Mouse (Mus musculus) thymus, adult 18-20 months (tissue): ENCODE data around the gene Fgfr2.

Source experiments
- DNase-seq, 2 experiments: peaks; one replicate each; pipeline ENCODE4 v3.0.0; 2022; ENCODE audit warnings: mixed read lengths in 2 of 2

Fgfr2 gene

GRCm38 (mm10) chr7:132315149-132316091, 807.7 kb downstream of the Fgfr2 start:
- peak; percentile 62 to 64 for DNase-seq

DNA sequence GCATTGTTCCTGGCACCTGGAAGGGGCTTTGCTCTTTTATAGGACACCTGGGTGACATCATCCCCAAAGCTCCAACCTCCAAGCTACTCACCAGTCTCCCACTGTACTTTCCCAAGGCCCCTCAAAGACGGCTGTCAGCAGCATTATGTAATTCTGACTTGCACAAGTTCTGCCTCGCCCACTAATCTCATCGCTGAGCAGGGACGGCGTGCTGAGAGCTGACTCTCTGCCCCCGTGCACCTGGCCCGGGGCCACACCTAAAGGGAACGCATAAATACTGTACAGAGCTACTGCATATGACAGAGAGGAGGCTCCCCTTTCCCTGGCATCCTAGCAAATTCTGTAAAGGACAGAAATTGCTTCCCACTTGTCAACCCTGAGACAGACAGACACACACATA, 810.8 kb downstream of the Fgfr2 start:
- DNase-seq: no peak

- DNase-seq: no peak
Observed at GRCm38 (mm10) chr7:132308537-132309191, 814.5 kb downstream of the Fgfr2 start.

GRCm38 (mm10) chr7:132307722-132308271, 815.4 kb downstream of the Fgfr2 start:
- no peak for DNase-seq

- no peak for DNase-seq
Observed at GRCm38 (mm10) chr7:132306671-132307412, 816.3 kb downstream of the Fgfr2 start.

DNA sequence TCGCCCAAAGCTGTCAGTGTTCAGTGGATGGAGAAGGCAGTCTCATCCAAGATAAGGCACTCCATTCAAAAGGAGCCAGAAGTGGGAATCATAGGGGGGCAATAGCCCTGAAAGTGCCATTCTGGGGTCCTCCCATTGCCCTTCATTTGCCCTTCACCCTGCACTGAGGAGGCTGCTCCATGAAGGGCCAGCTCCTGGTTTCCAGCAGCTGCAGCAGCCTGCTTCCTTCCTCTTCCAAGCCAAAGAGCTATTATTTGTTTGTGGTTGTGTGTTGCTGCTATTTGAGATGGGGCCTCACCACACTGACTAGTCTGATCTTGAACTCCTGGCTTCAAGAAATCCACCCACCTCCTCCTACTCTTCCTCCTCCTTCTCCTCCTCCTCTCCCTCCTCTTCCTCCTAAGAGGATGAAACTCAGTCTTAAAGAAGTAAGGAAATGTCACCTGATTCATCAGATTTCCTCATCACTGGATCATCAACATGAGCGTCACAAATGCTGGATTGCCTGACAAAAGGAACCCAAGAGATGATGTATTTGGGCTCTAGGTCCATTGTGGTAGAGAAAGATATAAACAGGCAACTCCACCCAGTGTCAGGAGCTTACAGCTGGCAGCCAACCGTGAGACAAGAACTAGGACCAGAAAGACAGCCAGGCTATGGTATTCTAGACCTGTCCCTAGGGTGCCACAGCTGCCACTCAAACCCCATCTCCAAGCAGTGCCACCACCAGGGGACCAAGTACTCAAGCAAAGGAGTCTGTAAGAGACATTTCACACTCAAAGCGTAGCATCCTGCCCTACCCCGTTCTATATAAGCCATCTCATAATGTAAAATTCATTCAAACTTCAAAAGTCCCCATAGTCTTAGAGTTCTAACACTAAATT, 817.4 kb downstream of the Fgfr2 start:
- no peak for DNase-seq

DNA sequence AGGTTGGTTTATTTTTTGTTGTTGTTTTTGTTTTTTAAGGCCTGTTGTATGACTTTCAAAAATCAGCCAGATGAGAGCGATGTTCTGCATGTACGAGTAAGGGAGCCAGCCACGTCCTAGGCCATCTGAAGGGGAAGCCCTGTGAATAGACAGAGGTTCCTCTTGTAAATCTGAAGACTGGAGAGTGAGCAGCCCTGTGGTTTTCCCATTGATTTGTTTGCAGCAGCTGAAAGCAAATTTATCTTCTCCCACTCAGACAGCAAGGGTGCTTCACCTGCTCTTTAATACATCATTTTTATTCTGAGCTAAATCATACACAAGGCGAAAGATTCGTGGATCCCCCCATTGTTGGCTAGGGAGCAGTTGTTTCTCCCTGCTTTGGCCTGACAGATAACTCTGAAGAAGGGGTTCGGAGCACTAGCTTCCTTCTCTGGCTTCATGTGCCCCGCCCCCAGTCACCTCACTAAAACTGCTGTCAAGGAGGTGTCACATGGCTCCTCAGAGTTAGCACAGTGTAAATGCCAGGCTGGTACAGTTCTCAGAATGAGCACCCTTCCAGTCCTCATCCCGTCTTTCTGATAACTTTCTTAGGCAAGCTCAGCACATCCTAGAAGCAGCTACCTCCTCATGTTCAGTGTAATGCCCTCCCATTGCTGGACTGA, 818.6 kb downstream of the Fgfr2 start:
- DNase-seq: peak; percentile 30 to 33

DNA sequence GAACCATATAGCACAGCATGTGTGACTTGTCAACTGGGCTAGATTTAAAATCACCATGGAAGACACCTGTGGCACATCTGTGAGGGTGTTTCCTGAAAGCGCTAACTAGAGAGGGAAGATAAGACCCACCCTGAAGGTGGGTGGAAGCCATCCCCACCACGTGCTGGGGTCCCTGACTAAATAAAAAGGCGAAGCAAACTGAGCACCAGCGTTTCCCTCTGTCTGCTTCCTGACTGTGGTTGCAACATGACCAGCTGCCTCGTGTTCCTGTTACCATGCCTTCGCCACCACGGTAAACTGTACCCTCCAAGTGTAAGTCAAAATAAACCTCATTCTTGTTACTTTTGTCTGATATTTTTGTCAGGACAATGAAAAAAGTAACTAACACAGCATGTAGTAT, 819.2 kb downstream of the Fgfr2 start:
- peak; percentile 44 to 62 for DNase-seq

DNA sequence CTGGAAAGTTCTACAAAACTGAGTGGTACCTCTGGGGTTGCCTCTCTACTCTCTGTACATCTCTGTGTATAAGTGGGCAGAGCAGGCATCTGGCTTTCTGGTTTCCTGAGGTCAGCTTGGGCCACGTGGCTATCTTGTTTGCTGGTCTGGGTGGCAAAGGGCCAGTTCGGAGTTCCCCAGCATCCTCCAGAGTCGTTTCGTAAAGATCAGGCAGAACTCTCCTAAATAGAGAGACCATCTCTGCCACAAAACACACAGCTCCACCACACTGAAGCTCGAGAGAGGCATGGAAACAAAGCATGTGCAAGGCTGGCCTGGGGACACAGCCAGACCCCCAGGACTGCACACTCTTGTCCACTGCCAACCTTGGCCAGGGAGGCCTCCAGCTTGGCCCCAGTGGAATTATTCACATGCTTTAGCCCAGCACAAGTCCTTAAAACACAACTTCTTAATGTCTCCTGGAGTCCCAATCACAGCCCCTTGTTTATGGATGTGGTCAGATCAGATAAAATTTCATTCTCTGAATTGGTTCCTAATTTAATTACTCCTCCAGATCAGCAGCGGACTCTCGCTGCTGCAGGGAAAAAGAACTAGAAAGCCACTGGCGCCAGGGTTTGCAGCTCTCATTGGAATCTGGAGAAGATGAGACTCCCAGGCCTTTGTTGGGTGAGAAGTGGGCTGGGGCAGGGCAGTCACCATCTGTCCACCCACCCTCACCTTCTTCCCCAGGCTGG, 820.5 kb downstream of the Fgfr2 start:
- DNase-seq: no peak

DNA sequence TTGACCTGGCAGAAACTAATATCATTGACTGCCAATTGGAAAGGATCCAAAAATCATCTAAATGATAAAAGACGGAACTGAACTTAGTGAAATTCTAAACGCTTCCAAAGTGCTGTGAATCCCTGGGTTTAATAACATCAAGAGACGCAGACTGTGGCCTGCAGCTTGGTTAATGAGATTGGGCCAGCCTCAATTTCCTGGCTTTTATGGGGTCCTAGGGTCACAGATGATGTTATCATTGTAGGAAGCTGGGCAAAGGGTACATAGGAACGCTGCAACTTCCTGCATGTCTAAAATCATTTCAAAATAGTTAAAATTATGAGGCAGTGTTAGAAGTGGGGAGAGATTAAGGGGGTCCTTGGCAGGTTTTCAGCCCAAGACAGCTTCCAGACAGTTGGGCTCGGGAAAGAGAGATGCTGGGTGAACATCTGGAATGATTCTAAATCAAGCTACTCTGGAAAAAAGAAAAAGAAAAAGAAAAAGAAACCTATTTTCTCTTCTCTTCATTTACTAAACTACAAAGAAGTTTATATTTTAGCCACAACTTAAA, 823.4 kb downstream of the Fgfr2 start:
- DNase-seq: no peak

DNA sequence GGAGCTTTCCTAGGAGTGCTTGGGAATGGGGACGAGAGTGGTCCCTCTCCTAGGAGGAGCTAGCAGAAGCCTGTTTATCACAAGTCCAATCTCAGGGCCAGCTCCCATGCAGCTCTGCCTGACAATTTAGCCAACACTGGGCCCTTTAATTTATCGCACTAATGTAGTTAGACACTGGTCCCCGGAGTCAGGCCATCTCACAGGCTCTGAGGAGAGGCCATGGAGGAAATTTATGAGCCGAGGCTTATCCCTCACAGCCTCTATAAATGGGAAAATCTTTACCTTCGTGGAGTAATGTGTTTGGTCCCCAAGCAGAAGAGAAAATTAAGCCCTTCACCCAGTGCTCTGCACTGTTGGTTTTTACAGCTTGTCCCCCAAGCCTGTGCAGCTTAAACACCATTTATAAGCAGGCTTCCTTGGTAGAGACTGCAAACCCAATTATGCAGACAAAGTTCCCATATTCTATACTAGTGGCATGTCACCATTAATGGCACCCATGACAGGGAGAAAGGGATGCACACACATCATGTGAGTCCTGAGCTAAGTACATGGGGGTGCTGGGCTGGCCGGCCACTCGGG, 824.6 kb downstream of the Fgfr2 start:
- DNase-seq: no peak

DNA sequence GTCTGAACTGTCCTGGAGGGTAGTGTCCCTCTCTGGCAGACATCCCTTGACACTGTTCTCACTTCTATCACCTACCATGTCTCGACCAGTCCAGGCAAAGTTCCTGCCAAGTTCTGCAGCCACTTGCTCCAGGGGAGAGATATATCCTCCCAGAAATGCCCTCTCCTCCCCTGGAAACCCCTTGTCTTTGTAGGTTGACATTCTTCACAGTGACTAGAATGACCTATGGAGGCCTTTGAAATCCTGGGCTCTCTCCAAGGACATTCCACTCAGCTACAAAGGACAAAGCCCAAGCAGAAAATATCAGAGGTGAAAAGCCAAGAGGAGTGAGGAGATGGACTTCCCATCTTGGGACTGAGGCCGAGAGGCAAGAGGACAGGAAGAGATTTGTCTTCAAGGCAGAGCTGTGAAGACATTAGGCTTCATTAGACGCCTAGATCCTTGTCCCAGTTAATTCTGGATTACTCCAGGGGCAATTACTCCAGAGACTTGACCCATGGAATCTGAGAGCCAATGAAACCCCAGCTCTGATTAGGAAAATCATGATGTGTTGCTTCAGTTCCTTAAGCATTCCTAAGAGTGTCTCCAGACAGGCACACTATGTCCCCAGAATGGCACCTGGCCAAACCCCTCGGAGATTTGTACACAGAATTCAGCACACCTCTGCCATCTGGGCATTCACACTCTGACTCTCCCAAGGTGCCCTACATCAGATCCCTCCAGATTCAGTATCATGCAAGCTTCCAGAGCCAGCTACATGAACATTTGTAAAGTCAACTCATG, 826.3 kb downstream of the Fgfr2 start:
- no peak for DNase-seq

DNA sequence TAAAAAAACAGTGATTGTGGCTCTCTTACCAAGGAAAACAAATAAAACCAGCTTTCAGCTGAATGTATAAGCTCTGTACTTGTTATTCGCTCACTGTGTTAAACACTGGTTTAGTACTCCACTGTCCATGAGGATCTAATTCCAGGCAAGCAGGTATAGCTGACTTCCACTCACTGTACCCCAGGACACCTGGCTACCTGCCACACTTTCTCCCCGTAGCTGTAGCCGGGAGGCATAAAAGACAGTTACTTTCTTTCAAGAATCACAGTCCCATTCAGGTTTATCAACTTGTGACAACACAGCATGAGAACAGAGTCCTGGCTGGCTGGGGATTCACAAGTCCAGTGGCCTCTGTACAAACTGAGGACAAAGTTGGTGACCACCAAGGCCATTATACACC, 827.0 kb downstream of the Fgfr2 start:
- DNase-seq: no peak

GRCm38 (mm10) chr7:132287340-132287664, 835.8 kb downstream of the Fgfr2 start:
- no peak for DNase-seq

DNA sequence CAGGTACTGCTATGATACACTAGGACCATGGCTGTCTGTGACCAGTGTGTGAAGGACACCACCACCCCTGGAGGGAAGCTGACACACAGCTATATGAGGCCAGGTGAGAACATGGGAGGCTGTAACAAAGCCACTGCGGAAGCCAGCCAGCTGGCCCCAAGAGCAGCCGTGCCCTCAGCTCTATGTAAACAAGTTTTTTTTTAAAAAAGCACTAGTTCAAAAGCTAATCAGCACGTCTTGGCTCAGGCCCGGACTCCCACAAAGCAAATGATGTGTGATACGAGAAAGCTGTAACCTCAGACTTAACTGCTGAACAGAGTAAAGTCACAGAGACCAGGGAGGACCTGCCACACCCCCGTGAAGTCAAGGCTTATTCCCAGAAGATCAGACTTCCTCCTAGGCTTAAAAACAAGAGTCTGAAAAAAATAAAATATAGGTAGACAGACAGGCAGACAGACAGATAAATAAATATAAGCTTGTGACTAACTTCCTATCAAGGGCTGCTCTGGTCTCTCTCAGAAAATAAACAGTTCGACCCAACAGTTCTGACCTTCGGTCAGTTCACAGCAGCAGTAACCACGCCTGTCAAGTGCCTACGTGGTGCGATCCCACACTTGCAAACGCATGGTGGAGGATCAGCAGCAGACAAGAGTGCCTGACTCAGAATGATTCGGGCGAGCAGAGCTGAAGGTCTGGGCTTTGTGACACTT, 836.4 kb downstream of the Fgfr2 start:
- peak; percentile 13 to 15 for DNase-seq

DNA sequence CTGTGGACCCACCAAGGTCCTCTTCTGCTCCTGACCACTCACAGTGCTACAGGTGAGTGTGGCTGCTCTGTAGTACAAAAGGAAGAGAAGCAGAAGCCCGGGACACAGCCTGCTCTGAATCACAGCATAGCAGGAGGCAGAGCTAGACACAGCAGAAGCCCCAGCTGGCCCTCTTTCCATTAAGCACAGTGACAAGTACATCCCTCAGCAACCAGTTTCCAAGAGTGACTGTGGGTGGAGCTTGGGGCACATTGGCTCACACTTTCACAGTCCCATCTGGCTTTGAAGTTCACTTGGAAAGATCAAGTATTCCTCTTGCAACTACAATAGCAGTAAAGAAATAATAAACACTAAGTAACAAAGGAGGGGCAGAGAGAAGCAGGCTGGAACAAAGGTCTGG, 838.4 kb downstream of the Fgfr2 start:
- DNase-seq: no peak

DNA sequence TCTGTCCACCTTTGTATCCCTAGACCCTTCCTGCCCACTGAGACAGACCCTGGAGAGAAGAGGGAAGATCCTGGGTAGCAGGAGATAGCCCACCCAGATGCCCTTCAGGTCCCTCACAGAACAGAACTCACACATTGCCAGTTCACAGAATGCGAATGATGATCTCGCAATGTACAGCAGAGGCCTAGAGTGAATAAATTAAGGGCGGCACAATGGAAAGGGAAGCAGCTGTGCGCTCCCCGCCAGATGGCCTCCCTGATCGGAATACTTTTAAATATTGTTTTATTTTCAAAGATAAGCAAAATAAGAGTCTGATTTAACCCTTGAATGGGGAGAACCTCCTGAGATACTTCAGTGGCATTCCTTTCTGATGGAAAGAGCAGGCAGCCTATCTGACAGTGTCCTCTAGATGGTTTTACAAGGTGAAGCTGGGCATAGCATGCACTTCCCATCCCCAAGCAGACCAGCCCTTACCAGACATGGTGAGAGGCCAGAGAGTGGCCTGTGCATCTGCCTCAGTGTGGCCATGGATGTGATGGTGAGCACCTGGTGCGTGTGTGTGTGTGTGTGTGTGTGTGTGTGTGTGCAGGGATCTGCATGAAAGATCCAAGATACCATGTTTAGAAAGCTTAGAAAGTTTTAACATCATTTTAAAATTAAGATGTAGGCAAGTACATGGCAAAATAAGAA, 839.0 kb downstream of the Fgfr2 start:
- DNase-seq: no peak

DNA sequence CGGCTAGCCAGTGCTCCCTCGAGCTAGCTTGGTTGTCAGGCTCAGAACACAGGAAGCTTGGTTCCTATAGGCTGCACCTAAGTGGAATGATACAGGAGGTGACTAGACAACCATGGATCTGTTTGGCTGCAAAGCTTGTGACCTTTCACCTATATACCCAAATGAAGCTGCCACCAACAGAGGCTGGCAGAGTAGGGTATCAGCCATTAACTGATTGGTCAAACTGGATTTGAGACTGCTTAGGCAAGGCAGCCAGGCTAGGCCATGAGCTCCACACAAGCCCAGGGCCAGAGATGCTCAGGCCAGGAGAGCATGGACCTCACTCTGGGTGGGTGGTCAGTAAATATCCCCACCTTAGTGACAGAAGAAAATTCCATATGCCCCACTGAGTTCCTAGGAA, 840.6 kb downstream of the Fgfr2 start:
- DNase-seq: no peak
